Mouse (Mus musculus): ENCODE results near the gene Gm4881.
"Not testable (repeated sequence)": the region's sequence is repeated elsewhere in the genome, so short reads cannot be mapped to it uniquely, and the experiment has no call there.

DNA sequence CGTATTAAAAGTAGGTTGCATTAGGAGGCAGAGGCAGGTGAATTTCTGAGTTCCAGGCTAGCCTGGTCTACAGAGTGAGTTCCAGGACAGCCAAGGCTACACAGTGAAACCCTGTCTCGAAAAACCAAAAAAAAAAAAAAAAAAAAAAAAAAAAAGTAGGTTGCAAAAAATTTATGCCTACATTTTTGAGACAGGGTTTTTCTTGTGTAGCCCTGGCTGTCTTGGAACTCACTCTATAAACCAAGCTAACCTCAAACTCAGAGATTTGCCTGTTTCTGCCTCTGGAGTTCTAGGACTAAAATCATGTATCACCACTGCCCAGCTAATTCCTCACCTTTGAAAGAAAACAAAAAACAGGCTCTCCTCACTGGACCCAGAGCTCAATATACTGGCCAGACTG is 48.5 kb downstream of the Gm4881 start:
- TF ChIP-seq CTCF (IDR thresholded peaks at IDR 0.05; ENCODE audit: low read depth, low read length); POLR2A (IDR thresholded peaks at IDR 0.05; ENCODE audit: borderline replicate concordance, low read depth, low read length): not testable (repeated sequence)

Data from bone marrow macrophage, adult 2 months (primary cell).